Mouse (Mus musculus) lung, embryonic 16.5 days (tissue): ENCODE results near the gene Hunk. TPM values are rescaled to one million over a fixed set of nuclear protein-coding genes. Genes with fewer than 3 reads are reported as not detected.
A peak's percentile ranks its signal among the peaks of the same experiment; 100 is the strongest.

Source experiments
- ATAC-seq: fragments of 200-750 bp; cut with Nextera tagmentation; 2 replicates; pipeline ENCODE4 v1.8.0; 2017; ENCODE audit warnings: low read depth, mild to moderate bottlenecking, moderate library complexity
- H3K27ac ChIP-seq: fragments of 300-500 bp; sonication (generic); 2 replicates; pipeline ENCODE4 v1.5.1; 2014; ENCODE audit warnings: mild to moderate bottlenecking, control low read depth, low read length
- H3K27me3 ChIP-seq: fragments of 300-500 bp; sonication (generic); 2 replicates; pipeline ENCODE4 v1.6.1; 2014; ENCODE audit warnings: low read depth, low read length, mixed read lengths; ENCODE audit not compliant: control insufficient read depth, insufficient read depth
- H3K36me3 ChIP-seq: fragments of 300-500 bp; sonication (generic); 2 replicates; pipeline ENCODE4 v1.6.1; 2014; ENCODE audit warnings: low read length; ENCODE audit not compliant: control insufficient read depth, insufficient read depth
- H3K4me1 ChIP-seq: fragments of 300-500 bp; sonication (generic); replicated peaks from 2 replicates; pipeline ENCODE4 v1.6.1; 2014; ENCODE audit warnings: low read length, mixed read lengths; ENCODE audit not compliant: control insufficient read depth, insufficient read depth
- H3K4me2 ChIP-seq: fragments of 300-500 bp; sonication (generic); 2 replicates; pipeline ENCODE4 v1.6.1; 2014; ENCODE audit warnings: low read depth, low read length, control low read depth
- H3K4me3 ChIP-seq: fragments of 300-500 bp; sonication (generic); 2 replicates; pipeline ENCODE4 v1.5.1; 2014; ENCODE audit warnings: mild to moderate bottlenecking, low read length, control low read depth
- H3K9ac ChIP-seq: fragments of 300-500 bp; sonication (generic); 2 replicates; pipeline ENCODE4 v1.6.1; 2014; ENCODE audit warnings: low read length, control low read depth
- H3K9me3 ChIP-seq: fragments of 300-500 bp; sonication (generic); 2 replicates; pipeline ENCODE4 v1.6.1; 2016; ENCODE audit warnings: low read length; ENCODE audit not compliant: control insufficient read depth
- WGBS: fragments of 180-500 bp; shearing (Covaris S2); extraction: QIAGEN DNeasy Blood & Tissue Kit; methylation state at CpG from one replicate; pipeline ENCODE4 v1.1.7; 2014; 5-methylcytosine and 5-hydroxymethylcytosine counted together
- polyA plus RNA-seq: library from polyadenylated mRNA; unstranded; fragments of >200 nt; fragmentation: Nextera tagmentation; extraction: Ambion mirVana; gene quantifications from 2 replicates; pipeline ENCODE4 v1.2.1, GENCODE M21; 2015

The Hunk gene
- polyA plus RNA-seq, 1 experiment from 2014 or later: 16.2 TPM

- Histone ChIP-seq H3K9ac (no peak overlapping the region), H3K27me3 (no peaks in the 10 kb centered on the region), H3K27ac (no peak overlapping the region), H3K9me3 (no peaks in the 10 kb centered on the region), H3K36me3 (no peaks in the 10 kb centered on the region), H3K4me3 (no peak overlapping the region), H3K4me1 (peaks cover 21% of the 10 kb centered on the region), H3K4me2 (no peak overlapping the region)
- 50% methylated on average over 1 of the region's 1 CpGs for WGBS
- no peak for ATAC-seq
Measured at GRCm38 (mm10) chr16:90522575-90522974, 136.8 kb downstream of the Hunk start.

- Histone ChIP-seq H3K27ac (peak overlapping the region; percentile 58), H3K4me2 (no peak overlapping the region), H3K4me3 (no peak overlapping the region), H3K9me3 (no peaks in the 10 kb centered on the region), H3K4me1 (peaks cover 14% of the 10 kb centered on the region), H3K27me3 (no peaks in the 10 kb centered on the region), H3K9ac (no peak overlapping the region), H3K36me3 (no peaks in the 10 kb centered on the region)
- ATAC-seq: peak; percentile 21; the same call in 1 of the 2 replicates
- 26% methylated on average over 6 of the region's 6 CpGs for WGBS
Measured at GRCm38 (mm10) chr16:90523373-90523772, 137.6 kb downstream of the Hunk start.

GRCm38 (mm10) chr16:90523894-90524293, 138.1 kb downstream of the Hunk start:
- H3K9ac ChIP-seq: no peak overlapping the region
- 85% methylated on average over 18 of the region's 18 CpGs for WGBS
- H3K4me2 ChIP-seq: no peak overlapping the region
- H3K27me3 ChIP-seq: no peaks in the 10 kb centered on the region
- no peaks in the 10 kb centered on the region for H3K9me3 ChIP-seq
- H3K27ac ChIP-seq: no peak overlapping the region; the same call in 1 of the 2 replicates
- no peak overlapping the region for H3K4me3 ChIP-seq
- ATAC-seq: no peak
- peaks cover 10% of the 10 kb centered on the region; the same call in 1 of the 2 replicates for H3K4me1 ChIP-seq
- H3K36me3 ChIP-seq: no peaks in the 10 kb centered on the region

- no peak overlapping the region for H3K9ac ChIP-seq
- WGBS: 96% methylated on average over 18 of the region's 18 CpGs
- H3K4me2 ChIP-seq: no peak overlapping the region
- no peaks in the 10 kb centered on the region for H3K36me3 ChIP-seq
- H3K27ac ChIP-seq: no peak overlapping the region
- H3K4me1 ChIP-seq: peaks cover 8% of the 10 kb centered on the region; the same call in 1 of the 2 replicates
- ATAC-seq: no peak
- no peaks in the 10 kb centered on the region for H3K27me3 ChIP-seq
- no peak overlapping the region for H3K4me3 ChIP-seq
- no peaks in the 10 kb centered on the region for H3K9me3 ChIP-seq
Measured at GRCm38 (mm10) chr16:90524393-90524792, 138.6 kb downstream of the Hunk start.

GRCm38 (mm10) chr16:90533119-90533673, 147.4 kb downstream of the Hunk start:
- H3K4me2 ChIP-seq: no peak overlapping the region
- WGBS: 63% methylated on average over 10 of the region's 10 CpGs
- H3K27ac ChIP-seq: no peak overlapping the region
- H3K36me3 ChIP-seq: no peaks in the 10 kb centered on the region
- no peak overlapping the region for H3K9ac ChIP-seq
- ATAC-seq: no peak
- no peaks in the 10 kb centered on the region for H3K27me3 ChIP-seq
- H3K9me3 ChIP-seq: no peaks in the 10 kb centered on the region
- no peak overlapping the region for H3K4me3 ChIP-seq
- H3K4me1 ChIP-seq: peaks cover 11% of the 10 kb centered on the region

GRCm38 (mm10) chr16:90534591-90534990, 148.8 kb downstream of the Hunk start:
- peaks cover 11% of the 10 kb centered on the region for H3K4me1 ChIP-seq
- ATAC-seq: peak; percentile 29; the same call in 1 of the 2 replicates
- H3K27ac ChIP-seq: no peak overlapping the region
- H3K36me3 ChIP-seq: no peaks in the 10 kb centered on the region
- no peak overlapping the region for H3K4me2 ChIP-seq
- H3K9ac ChIP-seq: no peak overlapping the region
- H3K4me3 ChIP-seq: no peak overlapping the region
- no peaks in the 10 kb centered on the region for H3K27me3 ChIP-seq
- H3K9me3 ChIP-seq: no peaks in the 10 kb centered on the region
- WGBS: 41% methylated on average over 8 of the region's 8 CpGs

- no peaks in the 10 kb centered on the region for H3K36me3 ChIP-seq
- no peak overlapping the region for H3K4me3 ChIP-seq
- H3K9ac ChIP-seq: no peak overlapping the region
- H3K4me1 ChIP-seq: peaks cover 6% of the 10 kb centered on the region
- ATAC-seq: no peak
- no peak overlapping the region for H3K27ac ChIP-seq
- no peak overlapping the region for H3K4me2 ChIP-seq
- H3K27me3 ChIP-seq: no peaks in the 10 kb centered on the region
- H3K9me3 ChIP-seq: no peaks in the 10 kb centered on the region
- WGBS: 49% methylated on average over 5 of the region's 5 CpGs
Measured at GRCm38 (mm10) chr16:90538926-90539325, 153.1 kb downstream of the Hunk start.

GRCm38 (mm10) chr16:90541191-90541590, 155.4 kb downstream of the Hunk start:
- Histone ChIP-seq H3K27me3 (no peaks in the 10 kb centered on the region), H3K4me1 (peaks cover 3% of the 10 kb centered on the region), H3K9me3 (no peaks in the 10 kb centered on the region), H3K27ac (no peak overlapping the region), H3K4me3 (no peak overlapping the region), H3K4me2 (no peak overlapping the region), H3K9ac (no peak overlapping the region), H3K36me3 (no peaks in the 10 kb centered on the region)
- no peak for ATAC-seq
- 76% methylated on average over 2 of the region's 2 CpGs for WGBS

- Histone ChIP-seq H3K9ac (no peak overlapping the region), H3K36me3 (no peaks in the 10 kb centered on the region), H3K27me3 (peaks cover 2% of the 10 kb centered on the region; the same call in 1 of the 2 replicates), H3K4me2 (no peak overlapping the region), H3K9me3 (no peaks in the 10 kb centered on the region), H3K4me1 (peaks cover 3% of the 10 kb centered on the region), H3K27ac (no peak overlapping the region; the same call in 1 of the 2 replicates), H3K4me3 (no peak overlapping the region)
- peak; percentile 74 for ATAC-seq
- WGBS: 32% methylated on average over 10 of the region's 10 CpGs
Measured at GRCm38 (mm10) chr16:90542383-90542782, 156.6 kb downstream of the Hunk start.
